Mouse (Mus musculus) lung, embryonic 16.5 days (tissue): ENCODE data around the gene Lekr1. TPM values are rescaled to one million over a fixed set of nuclear protein-coding genes. Genes with fewer than 3 reads are reported as not detected.
A peak's percentile ranks its signal among the peaks of the same experiment; 100 is the strongest.

Experiments
- ATAC-seq: fragments of 200-750 bp; cut with Nextera tagmentation; 2 replicates; pipeline ENCODE4 v1.8.0; 2017; ENCODE audit warnings: low read depth, mild to moderate bottlenecking, moderate library complexity
- H3K27ac ChIP-seq: fragments of 300-500 bp; sonication (generic); 2 replicates; pipeline ENCODE4 v1.5.1; 2014; ENCODE audit warnings: mild to moderate bottlenecking, control low read depth, low read length
- H3K27me3 ChIP-seq: fragments of 300-500 bp; sonication (generic); 2 replicates; pipeline ENCODE4 v1.6.1; 2014; ENCODE audit warnings: low read depth, low read length, mixed read lengths; ENCODE audit not compliant: control insufficient read depth, insufficient read depth
- H3K36me3 ChIP-seq: fragments of 300-500 bp; sonication (generic); 2 replicates; pipeline ENCODE4 v1.6.1; 2014; ENCODE audit warnings: low read length; ENCODE audit not compliant: control insufficient read depth, insufficient read depth
- H3K4me1 ChIP-seq: fragments of 300-500 bp; sonication (generic); replicated peaks from 2 replicates; pipeline ENCODE4 v1.6.1; 2014; ENCODE audit warnings: low read length, mixed read lengths; ENCODE audit not compliant: control insufficient read depth, insufficient read depth
- H3K4me2 ChIP-seq: fragments of 300-500 bp; sonication (generic); 2 replicates; pipeline ENCODE4 v1.6.1; 2014; ENCODE audit warnings: low read depth, low read length, control low read depth
- H3K4me3 ChIP-seq: fragments of 300-500 bp; sonication (generic); 2 replicates; pipeline ENCODE4 v1.5.1; 2014; ENCODE audit warnings: mild to moderate bottlenecking, low read length, control low read depth
- H3K9ac ChIP-seq: fragments of 300-500 bp; sonication (generic); 2 replicates; pipeline ENCODE4 v1.6.1; 2014; ENCODE audit warnings: low read length, control low read depth
- H3K9me3 ChIP-seq: fragments of 300-500 bp; sonication (generic); 2 replicates; pipeline ENCODE4 v1.6.1; 2016; ENCODE audit warnings: low read length; ENCODE audit not compliant: control insufficient read depth
- WGBS: fragments of 180-500 bp; shearing (Covaris S2); extraction: QIAGEN DNeasy Blood & Tissue Kit; methylation state at CpG from one replicate; pipeline ENCODE4 v1.1.7; 2014; 5-methylcytosine and 5-hydroxymethylcytosine counted together
- polyA plus RNA-seq: library from polyadenylated mRNA; unstranded; fragments of >200 nt; fragmentation: Nextera tagmentation; extraction: Ambion mirVana; gene quantifications from 2 replicates; pipeline ENCODE4 v1.2.1, GENCODE M21; 2015

Lekr1 gene
- polyA plus RNA-seq, 1 experiment from 2014 or later = 10.1 TPM

- Histone ChIP-seq H3K9ac (no peak overlapping the region), H3K4me2 (no peak overlapping the region), H3K9me3 (no peaks in the 10 kb centered on the region), H3K27ac (no peak overlapping the region), H3K4me1 (no peaks in the 10 kb centered on the region), H3K4me3 (no peak overlapping the region), H3K27me3 (no peaks in the 10 kb centered on the region), H3K36me3 (no peaks in the 10 kb centered on the region)
- WGBS = 41% methylated on average over 5 of the region's 5 CpGs
- ATAC-seq = peak; percentile 89
Observed at GRCm38 (mm10) chr3:65802868-65803267, 136.8 kb downstream of the Lekr1 start.

GRCm38 (mm10) chr3:65814881-65815280 lies 148.9 kb downstream of the Lekr1 start:
- no peaks in the 10 kb centered on the region for H3K36me3 ChIP-seq
- H3K9ac ChIP-seq = no peak overlapping the region
- no peak for ATAC-seq
- H3K4me3 ChIP-seq = no peak overlapping the region
- H3K27me3 ChIP-seq = no peaks in the 10 kb centered on the region
- 80% methylated on average over 6 of the region's 6 CpGs for WGBS
- no peak overlapping the region for H3K27ac ChIP-seq
- H3K4me2 ChIP-seq = no peak overlapping the region
- H3K4me1 ChIP-seq = no peaks in the 10 kb centered on the region
- no peaks in the 10 kb centered on the region for H3K9me3 ChIP-seq

- WGBS = 77% methylated on average over 10 of the region's 10 CpGs
- Histone ChIP-seq H3K9me3 (no peaks in the 10 kb centered on the region), H3K27ac (no peak overlapping the region), H3K4me3 (no peak overlapping the region), H3K27me3 (no peaks in the 10 kb centered on the region), H3K4me1 (no peaks in the 10 kb centered on the region), H3K9ac (no peak overlapping the region), H3K36me3 (no peaks in the 10 kb centered on the region), H3K4me2 (no peak overlapping the region)
- no peak for ATAC-seq
Observed at GRCm38 (mm10) chr3:65816012-65816411, 150.0 kb downstream of the Lekr1 start.

GRCm38 (mm10) chr3:65818597-65818996 lies 152.6 kb downstream of the Lekr1 start:
- Histone ChIP-seq H3K4me3 (no peak overlapping the region), H3K36me3 (no peaks in the 10 kb centered on the region), H3K4me1 (no peaks in the 10 kb centered on the region), H3K27ac (no peak overlapping the region), H3K9ac (no peak overlapping the region), H3K27me3 (no peaks in the 10 kb centered on the region), H3K4me2 (no peak overlapping the region), H3K9me3 (no peaks in the 10 kb centered on the region)
- WGBS = 63% methylated on average over 4 of the region's 4 CpGs
- no peak for ATAC-seq

- ATAC-seq = no peak
- Histone ChIP-seq H3K36me3 (no peaks in the 10 kb centered on the region), H3K4me1 (peaks cover 2% of the 10 kb centered on the region; the same call in 1 of the 2 replicates), H3K27me3 (no peaks in the 10 kb centered on the region), H3K9me3 (no peaks in the 10 kb centered on the region), H3K4me3 (no peak overlapping the region), H3K9ac (no peak overlapping the region), H3K4me2 (no peak overlapping the region), H3K27ac (no peak overlapping the region)
- 31% methylated on average over 6 of the region's 6 CpGs for WGBS
Observed at GRCm38 (mm10) chr3:65819841-65820240, 153.8 kb downstream of the Lekr1 start.

GRCm38 (mm10) chr3:65824886-65825285 lies 158.9 kb downstream of the Lekr1 start:
- H3K4me1 ChIP-seq = peaks cover 9% of the 10 kb centered on the region; the same call in 1 of the 2 replicates
- peak overlapping the region; percentile 31 for H3K27ac ChIP-seq
- no peak for ATAC-seq
- no peaks in the 10 kb centered on the region for H3K27me3 ChIP-seq
- no peaks in the 10 kb centered on the region for H3K36me3 ChIP-seq
- H3K4me3 ChIP-seq = no peak overlapping the region
- no peak overlapping the region for H3K9ac ChIP-seq
- H3K9me3 ChIP-seq = no peaks in the 10 kb centered on the region
- WGBS = 32% methylated on average over 3 of the region's 3 CpGs
- H3K4me2 ChIP-seq = no peak overlapping the region

GRCm38 (mm10) chr3:65826716-65827115 lies 160.7 kb downstream of the Lekr1 start:
- no peaks in the 10 kb centered on the region for H3K9me3 ChIP-seq
- H3K4me3 ChIP-seq = no peak overlapping the region
- peaks cover 18% of the 10 kb centered on the region; the same call in 1 of the 2 replicates for H3K4me1 ChIP-seq
- no peak overlapping the region for H3K27ac ChIP-seq
- no peak overlapping the region for H3K4me2 ChIP-seq
- H3K27me3 ChIP-seq = no peaks in the 10 kb centered on the region
- no peak for ATAC-seq
- WGBS = 62% methylated on average over 6 of the region's 6 CpGs
- no peaks in the 10 kb centered on the region for H3K36me3 ChIP-seq
- H3K9ac ChIP-seq = no peak overlapping the region

- Histone ChIP-seq H3K27me3 (no peaks in the 10 kb centered on the region), H3K4me1 (peaks cover 18% of the 10 kb centered on the region; the same call in 1 of the 2 replicates), H3K36me3 (no peaks in the 10 kb centered on the region), H3K27ac (no peak overlapping the region), H3K9ac (no peak overlapping the region), H3K4me3 (no peak overlapping the region), H3K4me2 (no peak overlapping the region), H3K9me3 (no peaks in the 10 kb centered on the region)
- WGBS = 79% methylated on average over 5 of the region's 5 CpGs
- ATAC-seq = no peak
Observed at GRCm38 (mm10) chr3:65827400-65827799, 161.4 kb downstream of the Lekr1 start.

- no peak for ATAC-seq
- Histone ChIP-seq H3K27me3 (no peaks in the 10 kb centered on the region), H3K27ac (no peak overlapping the region), H3K4me1 (peaks cover 21% of the 10 kb centered on the region), H3K4me3 (no peak overlapping the region), H3K36me3 (no peaks in the 10 kb centered on the region), H3K9me3 (no peaks in the 10 kb centered on the region), H3K4me2 (no peak overlapping the region), H3K9ac (no peak overlapping the region)
- 59% methylated on average over 3 of the region's 3 CpGs for WGBS
Observed at GRCm38 (mm10) chr3:65828020-65828419, 162.0 kb downstream of the Lekr1 start.

- Histone ChIP-seq H3K4me2 (no peak overlapping the region), H3K27ac (no peak overlapping the region), H3K9ac (no peak overlapping the region), H3K27me3 (no peaks in the 10 kb centered on the region), H3K4me1 (peaks cover 21% of the 10 kb centered on the region), H3K4me3 (no peak overlapping the region), H3K9me3 (no peaks in the 10 kb centered on the region), H3K36me3 (no peaks in the 10 kb centered on the region)
- peak; percentile 78 for ATAC-seq
- 13% methylated on average over 6 of the region's 7 CpGs for WGBS
Observed at GRCm38 (mm10) chr3:65829230-65829629, 163.2 kb downstream of the Lekr1 start.
